Mouse (Mus musculus) cerebellum, adult 18-20 months (tissue): ENCODE measurements around the gene Pde4d.

Experiments used
- DNase-seq, 2 experiments: peaks; one replicate each; pipeline ENCODE4 v3.0.0; 2021

The Pde4d gene

GRCm38 (mm10) chr13:109727346-109727745 lies 1277.6 kb downstream of the Pde4d start:
- no peak for DNase-seq

DNA sequence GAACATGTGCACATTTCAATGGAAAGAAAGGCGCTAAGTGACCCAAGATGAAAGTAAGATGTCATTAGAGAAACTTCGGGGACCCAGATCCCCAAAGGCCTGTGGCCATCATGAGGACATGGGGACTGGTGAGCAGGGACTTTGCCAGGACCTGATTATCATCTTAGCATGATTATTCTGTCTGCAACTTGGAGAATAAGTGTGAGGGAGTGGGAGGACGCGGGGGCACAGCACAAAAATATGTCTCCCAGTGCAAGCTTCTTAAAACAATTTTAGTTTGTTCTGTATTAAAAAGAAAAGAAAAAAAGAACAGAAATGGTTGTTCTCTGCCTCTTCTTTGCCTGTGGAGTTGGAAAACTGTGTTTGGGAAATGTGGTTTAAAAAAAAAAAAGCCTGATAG lies 1279.9 kb downstream of the Pde4d start:
- no peak for DNase-seq

GRCm38 (mm10) chr13:109732655-109733376 lies 1283.1 kb downstream of the Pde4d start:
- no peak for DNase-seq

DNA sequence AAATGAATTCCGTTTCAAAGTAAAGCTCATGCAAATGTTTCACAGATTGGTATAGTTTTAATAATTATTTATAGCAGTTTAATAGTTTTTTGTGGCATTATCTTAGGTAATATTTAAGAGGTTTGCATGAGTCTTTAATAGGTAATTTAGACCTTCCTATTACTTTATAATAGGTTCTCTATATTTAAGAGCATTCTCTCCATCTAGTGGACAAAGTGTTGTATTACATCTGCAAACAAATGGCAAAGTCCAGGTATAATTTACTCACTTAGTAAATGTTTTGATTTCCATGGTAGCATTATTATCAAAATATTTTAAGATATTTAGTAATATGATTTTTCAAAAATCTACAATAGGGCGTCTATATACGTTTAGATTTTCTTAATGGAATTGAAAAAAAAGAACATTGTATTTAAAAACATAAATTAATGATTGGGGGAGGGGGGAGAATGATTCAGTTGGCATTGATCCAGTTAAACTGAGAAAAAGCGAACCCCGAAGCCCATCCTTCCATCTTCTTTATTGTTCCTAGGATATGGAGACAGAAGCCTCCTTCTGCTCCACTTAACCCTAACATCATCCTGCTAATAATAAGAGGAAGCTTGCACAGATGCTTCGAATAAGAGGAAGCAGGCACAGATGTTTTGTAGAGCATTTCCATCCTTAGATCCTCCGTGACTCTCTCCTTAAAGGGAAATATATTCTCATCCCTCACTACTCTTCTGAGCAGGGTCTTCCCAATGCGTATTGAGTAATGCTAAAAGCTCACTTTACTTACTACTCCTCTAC lies 1286.7 kb downstream of the Pde4d start:
- no peak for DNase-seq

- DNase-seq: no peak
Observed at GRCm38 (mm10) chr13:109746492-109746891, 1296.7 kb downstream of the Pde4d start.

- DNase-seq: no peak
Observed at GRCm38 (mm10) chr13:109752236-109752863, 1302.6 kb downstream of the Pde4d start.

GRCm38 (mm10) chr13:109756854-109757253 lies 1307.1 kb downstream of the Pde4d start:
- DNase-seq: no peak

DNA sequence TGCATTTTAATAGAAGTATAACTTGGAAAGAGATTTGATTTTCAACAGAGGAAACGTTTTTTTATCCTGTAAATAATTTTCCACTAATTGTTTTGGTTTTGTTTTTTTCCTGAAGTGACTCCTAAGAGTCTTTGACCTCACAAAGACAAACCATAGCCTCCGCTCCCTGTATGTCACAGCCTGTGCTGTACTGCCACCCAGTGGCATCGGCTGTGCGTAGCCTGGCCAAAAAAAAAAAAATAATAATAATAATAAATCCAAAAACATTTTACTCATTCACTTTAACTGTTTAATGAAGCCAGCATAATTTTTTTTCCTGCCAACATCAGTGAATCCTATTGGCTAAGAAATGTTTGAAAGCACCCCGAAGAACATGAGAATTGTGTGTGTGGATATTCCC lies 1309.5 kb downstream of the Pde4d start:
- DNase-seq: peak; percentile 24 to 32

DNA sequence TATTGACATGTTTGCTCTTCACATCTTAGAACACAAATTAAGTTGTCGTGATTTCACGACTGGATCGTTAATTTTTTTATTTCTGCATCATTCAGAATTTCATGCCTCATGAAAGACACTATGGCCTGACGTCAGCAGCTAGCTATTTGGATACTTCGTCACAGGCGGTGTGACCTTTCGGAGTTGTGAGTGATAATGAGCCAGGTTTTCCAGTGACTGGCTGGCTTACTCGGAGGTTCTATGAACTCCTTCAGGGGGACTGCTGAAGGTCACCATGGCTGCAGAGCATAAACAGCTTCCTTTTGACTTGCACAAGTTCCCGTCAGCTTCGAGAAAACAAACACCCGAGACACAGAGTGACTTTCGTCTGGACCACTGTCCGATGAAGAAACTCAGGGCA lies 1311.3 kb downstream of the Pde4d start:
- no peak for DNase-seq

GRCm38 (mm10) chr13:109774791-109775190 lies 1325.0 kb downstream of the Pde4d start:
- no peak for DNase-seq

GRCm38 (mm10) chr13:109775197-109775596 lies 1325.4 kb downstream of the Pde4d start:
- DNase-seq: no peak

DNA sequence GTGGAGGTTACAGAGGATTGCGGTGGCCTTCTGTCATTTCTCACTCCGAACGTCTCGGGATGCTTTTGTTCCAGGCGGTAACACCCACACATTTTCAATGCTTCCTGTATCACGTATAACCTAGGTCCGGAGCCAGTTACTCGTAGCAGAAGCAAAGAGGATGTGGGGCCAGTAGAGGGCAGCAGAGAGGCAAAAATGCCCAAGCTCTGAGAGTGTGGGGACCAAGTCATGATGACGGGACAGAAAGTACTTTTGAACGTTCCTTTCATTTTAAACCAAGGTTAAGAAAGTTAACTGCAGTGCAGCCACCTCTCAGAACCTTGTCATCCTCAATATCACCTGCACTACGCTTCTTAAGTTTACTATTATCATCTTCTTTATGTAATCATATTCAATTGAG lies 1326.4 kb downstream of the Pde4d start:
- DNase-seq: peak; percentile 89 to 94

- no peak for DNase-seq
Observed at GRCm38 (mm10) chr13:109776995-109777394, 1327.2 kb downstream of the Pde4d start.

GRCm38 (mm10) chr13:109777441-109777840 lies 1327.7 kb downstream of the Pde4d start:
- DNase-seq: no peak

- DNase-seq: no peak
Observed at GRCm38 (mm10) chr13:109778297-109778835, 1328.6 kb downstream of the Pde4d start.

GRCm38 (mm10) chr13:109781466-109781865 lies 1331.7 kb downstream of the Pde4d start:
- no peak for DNase-seq

GRCm38 (mm10) chr13:109788604-109789003 lies 1338.9 kb downstream of the Pde4d start:
- no peak for DNase-seq

GRCm38 (mm10) chr13:109789151-109789550 lies 1339.4 kb downstream of the Pde4d start:
- no peak for DNase-seq

DNA sequence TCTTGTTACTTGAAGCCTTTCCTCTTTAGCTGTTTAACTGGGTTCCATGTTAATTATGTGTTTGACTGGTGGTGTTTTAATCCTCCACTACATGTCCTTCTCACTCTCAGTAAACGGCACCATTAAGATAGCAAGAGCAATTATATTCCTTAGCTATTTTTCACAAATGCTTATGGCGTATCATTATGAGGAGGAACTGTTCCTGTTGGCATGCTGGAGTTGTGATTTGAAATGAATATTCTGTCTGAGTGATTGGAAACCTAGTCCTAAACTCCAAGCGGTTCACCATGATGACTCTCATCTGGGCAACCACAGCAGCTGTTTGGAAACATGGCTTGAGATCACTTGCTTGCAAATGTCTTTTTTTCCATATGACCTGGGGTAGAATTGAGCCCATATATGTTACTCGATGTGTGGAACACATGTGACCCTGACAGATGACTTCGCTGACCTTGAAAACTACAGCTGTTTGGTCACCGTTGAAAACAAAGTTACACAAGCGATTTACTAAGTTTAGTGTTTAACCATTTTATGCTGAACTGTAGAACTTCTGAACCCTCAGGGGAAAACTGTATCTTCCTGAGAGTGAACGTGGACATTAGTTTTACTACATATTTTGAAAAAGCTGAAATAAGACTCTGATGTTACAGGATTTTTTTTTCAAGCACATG lies 1340.4 kb downstream of the Pde4d start:
- DNase-seq: no peak

DNA sequence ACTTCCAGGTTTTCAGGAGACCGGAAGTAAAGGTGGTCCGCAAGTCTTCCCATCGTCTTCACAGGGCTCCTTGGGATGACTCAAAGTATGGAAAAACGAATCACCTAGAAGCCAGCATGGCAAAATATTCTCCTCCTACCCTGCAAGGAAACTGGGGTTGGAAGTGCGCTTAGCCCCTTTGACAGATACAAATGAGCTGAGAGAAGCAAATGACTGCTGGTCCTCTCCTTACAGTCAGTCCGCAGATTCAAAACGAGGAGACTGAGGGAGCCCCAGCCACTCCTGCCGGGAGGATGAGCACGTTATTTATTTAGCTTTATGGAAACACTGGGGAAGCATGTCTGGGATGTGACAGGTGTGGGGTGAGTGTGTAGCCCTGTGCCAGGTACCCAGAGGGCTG lies 1344.2 kb downstream of the Pde4d start:
- no peak for DNase-seq

- DNase-seq: no peak
Observed at GRCm38 (mm10) chr13:109798651-109799050, 1348.9 kb downstream of the Pde4d start.

GRCm38 (mm10) chr13:109802201-109802600 lies 1352.5 kb downstream of the Pde4d start:
- DNase-seq: no peak
